Mouse (Mus musculus): ENCODE measurements around the gene Olfr729. TPM values are rescaled to one million over a fixed set of nuclear protein-coding genes. Genes with fewer than 3 reads are reported as not detected.

The Olfr729 gene
- polyA plus RNA-seq (2015; fragmentation: Nextera tagmentation; extraction: Ambion mirVana), result not detected in 2 replicates

- Histone ChIP-seq H3K4me3 (ENCODE audit: low read length) (no peak within 1 kb of the TSS), H3K4me1 (ENCODE audit: insufficient read depth, low read length) (no peaks in the 10 kb centered on the region), H3K27me3 (ENCODE audit: insufficient read depth, low read length) (no peaks in the 10 kb centered on the region), H3K4me2 (replicated peaks; ENCODE audit: low read depth, low read length) (no peak within 1 kb of the TSS), H3K9ac (replicated peaks; ENCODE audit: low read length) (no peak within 1 kb of the TSS), H3K36me3 (ENCODE audit: insufficient read depth, low read length) (no peaks in the 10 kb centered on the region), H3K9me3 (ENCODE audit: low read length) (no peaks in the 10 kb centered on the region), H3K27ac (ENCODE audit: low read length) (no peak within 1 kb of the TSS)
- ATAC-seq (ENCODE audit: low FRiP score, low TSS enrichment), result no peak
These were observed at the start of gene Olfr729 for GRCm38 (mm10) chr14:50152810-50153209. Gene Olfr729 (minus strand): TSS chr14:50152910.

- Histone ChIP-seq H3K4me1 (ENCODE audit: insufficient read depth, low read length) (no peaks in the 10 kb centered on the region), H3K27me3 (ENCODE audit: insufficient read depth, low read length) (no peaks in the 10 kb centered on the region), H3K27ac (ENCODE audit: low read length) (no peak within 1 kb of the TSS), H3K4me2 (replicated peaks; ENCODE audit: low read depth, low read length) (no peak within 1 kb of the TSS), H3K36me3 (ENCODE audit: insufficient read depth, low read length) (no peaks in the 10 kb centered on the region), H3K4me3 (ENCODE audit: low read length) (no peak within 1 kb of the TSS), H3K9me3 (ENCODE audit: low read length) (no peaks in the 10 kb centered on the region), H3K9ac (replicated peaks; ENCODE audit: low read length) (no peak within 1 kb of the TSS)
- no peak for ATAC-seq (ENCODE audit: low FRiP score, low TSS enrichment)
- 62% methylated on average over 1 of the region's 1 CpGs for WGBS
These were observed 35.4 kb upstream of the Olfr729 start, which contains the start of gene Olfr730 for GRCm38 (mm10) chr14:50188098-50188497. Gene Olfr730 (minus strand): TSS chr14:50188198.

GRCm38 (mm10) chr14:50142580-50142979, 10.1 kb downstream of the Olfr729 start, which contains the start of gene Olfr728:
Gene Olfr728 (minus strand): TSS chr14:50142680.
- no peak for ATAC-seq (ENCODE audit: low FRiP score, low TSS enrichment)
- H3K4me3 ChIP-seq (ENCODE audit: low read length), result no peak within 1 kb of the TSS
- no peaks in the 10 kb centered on the region for H3K4me1 ChIP-seq (ENCODE audit: insufficient read depth, low read length)
- no peaks in the 10 kb centered on the region for H3K27me3 ChIP-seq (ENCODE audit: insufficient read depth, low read length)
- no peak within 1 kb of the TSS for H3K27ac ChIP-seq (ENCODE audit: low read length)
- H3K4me2 ChIP-seq (replicated peaks; ENCODE audit: low read depth, low read length), result no peak within 1 kb of the TSS
- no peaks in the 10 kb centered on the region for H3K36me3 ChIP-seq (ENCODE audit: insufficient read depth, low read length)
- no peaks in the 10 kb centered on the region for H3K9me3 ChIP-seq (ENCODE audit: low read length)
- H3K9ac ChIP-seq (replicated peaks; ENCODE audit: low read length), result no peak within 1 kb of the TSS
- WGBS, result 83% methylated on average over 5 of the region's 5 CpGs

- Histone ChIP-seq H3K4me2 (replicated peaks; ENCODE audit: low read depth, low read length) (no peak within 1 kb of the TSS), H3K36me3 (ENCODE audit: insufficient read depth, low read length) (no peaks in the 10 kb centered on the region), H3K4me3 (ENCODE audit: low read length) (no peak within 1 kb of the TSS), H3K9me3 (ENCODE audit: low read length) (no peaks in the 10 kb centered on the region), H3K27ac (ENCODE audit: low read length) (no peak within 1 kb of the TSS), H3K27me3 (ENCODE audit: insufficient read depth, low read length) (no peaks in the 10 kb centered on the region), H3K9ac (replicated peaks; ENCODE audit: low read length) (no peak within 1 kb of the TSS), H3K4me1 (ENCODE audit: insufficient read depth, low read length) (no peaks in the 10 kb centered on the region)
- ATAC-seq (ENCODE audit: low FRiP score, low TSS enrichment), result no peak
- 91% methylated on average over 1 of the region's 1 CpGs for WGBS
These were observed 29.8 kb downstream of the Olfr729 start, which contains the start of gene Olfr727 for GRCm38 (mm10) chr14:50122886-50123285. Gene Olfr727 (plus strand): TSS chr14:50123186.

Other genes starting within 250 kb of the Olfr729 start
- not detected in 2 replicates for gene Olfr723, start 221.1 kb downstream of the Olfr729 start, polyA plus RNA-seq (2015; fragmentation: Nextera tagmentation; extraction: Ambion mirVana)
- not detected in 2 replicates for gene Olfr724, start 189.6 kb downstream of the Olfr729 start, polyA plus RNA-seq (2015; fragmentation: Nextera tagmentation; extraction: Ambion mirVana)
- not detected in 2 replicates for gene Olfr725, start 112.5 kb downstream of the Olfr729 start, polyA plus RNA-seq (2015; fragmentation: Nextera tagmentation; extraction: Ambion mirVana)
- gene Olfr726, start 62.0 kb downstream of the Olfr729 start, polyA plus RNA-seq (2015; fragmentation: Nextera tagmentation; extraction: Ambion mirVana), result not detected in 2 replicates
- gene Olfr727, start 29.7 kb downstream of the Olfr729 start, polyA plus RNA-seq (2015; fragmentation: Nextera tagmentation; extraction: Ambion mirVana), result not detected in 2 replicates
- gene Olfr728, start 10.2 kb downstream of the Olfr729 start, polyA plus RNA-seq (2015; fragmentation: Nextera tagmentation; extraction: Ambion mirVana), result not detected in 2 replicates
- gene Olfr730, start 35.3 kb upstream of the Olfr729 start, polyA plus RNA-seq (2015; fragmentation: Nextera tagmentation; extraction: Ambion mirVana), result not detected in 2 replicates
- not detected in 2 replicates for gene Olfr731, start 89.0 kb upstream of the Olfr729 start, polyA plus RNA-seq (2015; fragmentation: Nextera tagmentation; extraction: Ambion mirVana)
- not detected in 2 replicates for gene Olfr732, start 131.3 kb upstream of the Olfr729 start, polyA plus RNA-seq (2015; fragmentation: Nextera tagmentation; extraction: Ambion mirVana)
- gene Olfr733, start 148.6 kb upstream of the Olfr729 start, polyA plus RNA-seq (2015; fragmentation: Nextera tagmentation; extraction: Ambion mirVana), result not detected in 2 replicates
- not detected in 2 replicates for gene Olfr734, start 173.9 kb upstream of the Olfr729 start, polyA plus RNA-seq (2015; fragmentation: Nextera tagmentation; extraction: Ambion mirVana)
- not detected in 2 replicates for gene Olfr735, start 196.0 kb upstream of the Olfr729 start, polyA plus RNA-seq (2015; fragmentation: Nextera tagmentation; extraction: Ambion mirVana)
- not detected in 2 replicates for gene Tlr11, start 205.0 kb upstream of the Olfr729 start, polyA plus RNA-seq (2015; fragmentation: Nextera tagmentation; extraction: Ambion mirVana)
- not detected in 2 replicates for gene Olfr736, start 228.3 kb upstream of the Olfr729 start, polyA plus RNA-seq (2015; fragmentation: Nextera tagmentation; extraction: Ambion mirVana)